Mouse (Mus musculus): ENCODE results near the gene Aoah. TPM values are rescaled to one million over a fixed set of nuclear protein-coding genes. Genes with fewer than 3 reads are reported as not detected.

The Aoah gene
- polyA plus RNA-seq, 1 experiment = 0.77 TPM

- no peaks in the 10 kb centered on the region for H3K4me1 ChIP-seq (ENCODE audit: control insufficient read depth, insufficient read depth, insufficient read length, low read length)
- TF ChIP-seq POLR2A (IDR thresholded peaks at IDR 0.05; ENCODE audit: low read depth, low read length) (no peak), CTCF (IDR thresholded peaks at IDR 0.05; ENCODE audit: extremely low read depth, insufficient read length, insufficient replicate concordance, low read depth, low read length) (no peak)
- 61% methylated on average over 2 of the region's 2 CpGs for WGBS
Observed at GRCm38 (mm10) chr13:20828728-20829127, 34.8 kb downstream of the Aoah start.

GRCm38 (mm10) chr13:20829181-20829900 lies 35.4 kb downstream of the Aoah start:
- 83% methylated on average over 9 of the region's 9 CpGs for WGBS

More at GRCm38 (mm10) chr13:20828728-20829127, 34.8 kb downstream of the Aoah start:
- no peaks in the 10 kb centered on the region for H3K27me3 ChIP-seq (ENCODE audit: control insufficient read depth, insufficient read depth, low read length)
- H3K4me3 ChIP-seq (ENCODE audit: low read depth, low read length) = no peak overlapping the region
- no peak overlapping the region for H3K27ac ChIP-seq (ENCODE audit: insufficient read depth, low read depth, low read length)
- no peaks in the 10 kb centered on the region for H3K36me3 ChIP-seq (ENCODE audit: control insufficient read depth, insufficient read depth, low read length)

GRCm38 (mm10) chr13:20855893-20856292 lies 62.0 kb downstream of the Aoah start:
- Histone ChIP-seq H3K27me3 (ENCODE audit: control insufficient read depth, insufficient read depth, low read length) (no peaks in the 10 kb centered on the region), H3K4me1 (ENCODE audit: control insufficient read depth, insufficient read depth, insufficient read length, low read length) (no peaks in the 10 kb centered on the region), H3K36me3 (ENCODE audit: control insufficient read depth, insufficient read depth, low read length) (no peaks in the 10 kb centered on the region), H3K4me3 (ENCODE audit: low read depth, low read length) (no peak overlapping the region), H3K27ac (ENCODE audit: insufficient read depth, low read depth, low read length) (no peak overlapping the region)
- 45% methylated on average over 3 of the region's 3 CpGs for WGBS
- no peak for TF ChIP-seq POLR2A (IDR thresholded peaks at IDR 0.05; ENCODE audit: low read depth, low read length)
- TF ChIP-seq CTCF (IDR thresholded peaks at IDR 0.05; ENCODE audit: extremely low read depth, insufficient read length, insufficient replicate concordance, low read depth, low read length) = no peak

More at GRCm38 (mm10) chr13:20829181-20829900, 35.4 kb downstream of the Aoah start:
- TF ChIP-seq POLR2A (IDR thresholded peaks at IDR 0.05; ENCODE audit: low read depth, low read length) = no peak
- no peak for TF ChIP-seq CTCF (IDR thresholded peaks at IDR 0.05; ENCODE audit: extremely low read depth, insufficient read length, insufficient replicate concordance, low read depth, low read length)
- Histone ChIP-seq H3K27ac (ENCODE audit: insufficient read depth, low read depth, low read length) (no peak overlapping the region), H3K4me1 (ENCODE audit: control insufficient read depth, insufficient read depth, insufficient read length, low read length) (no peaks in the 10 kb centered on the region), H3K4me3 (ENCODE audit: low read depth, low read length) (no peak overlapping the region), H3K27me3 (ENCODE audit: control insufficient read depth, insufficient read depth, low read length) (no peaks in the 10 kb centered on the region), H3K36me3 (ENCODE audit: control insufficient read depth, insufficient read depth, low read length) (no peaks in the 10 kb centered on the region)

- Histone ChIP-seq H3K4me1 (ENCODE audit: control insufficient read depth, insufficient read depth, insufficient read length, low read length) (peaks cover 6% of the 10 kb centered on the region; the same call in 1 of the 2 replicates), H3K4me3 (ENCODE audit: low read depth, low read length) (no peak overlapping the region), H3K36me3 (ENCODE audit: control insufficient read depth, insufficient read depth, low read length) (no peaks in the 10 kb centered on the region), H3K27ac (ENCODE audit: insufficient read depth, low read depth, low read length) (no peak overlapping the region), H3K27me3 (ENCODE audit: control insufficient read depth, insufficient read depth, low read length) (no peaks in the 10 kb centered on the region)
- TF ChIP-seq POLR2A (IDR thresholded peaks at IDR 0.05; ENCODE audit: low read depth, low read length) (no peak), CTCF (IDR thresholded peaks at IDR 0.05; ENCODE audit: extremely low read depth, insufficient read length, insufficient replicate concordance, low read depth, low read length) (no peak)
- WGBS = 78% methylated on average over 1 of the region's 1 CpGs
Observed at GRCm38 (mm10) chr13:20899372-20899771, 105.5 kb downstream of the Aoah start.

- H3K27ac ChIP-seq (ENCODE audit: insufficient read depth, low read depth, low read length) = no peak overlapping the region
Observed at GRCm38 (mm10) chr13:20900396-20900971, 106.6 kb downstream of the Aoah start.

GRCm38 (mm10) chr13:20900972-20901457 lies 107.1 kb downstream of the Aoah start:
- no peak overlapping the region for H3K27ac ChIP-seq (ENCODE audit: insufficient read depth, low read depth, low read length)
- no peaks in the 10 kb centered on the region for H3K27me3 ChIP-seq (ENCODE audit: control insufficient read depth, insufficient read depth, low read length)
- H3K36me3 ChIP-seq (ENCODE audit: control insufficient read depth, insufficient read depth, low read length) = no peaks in the 10 kb centered on the region
- TF ChIP-seq CTCF (IDR thresholded peaks at IDR 0.05; ENCODE audit: extremely low read depth, insufficient read length, insufficient replicate concordance, low read depth, low read length) = no peak
- no peak for TF ChIP-seq POLR2A (IDR thresholded peaks at IDR 0.05; ENCODE audit: low read depth, low read length)
- H3K4me3 ChIP-seq (ENCODE audit: low read depth, low read length) = no peak overlapping the region
- peaks cover 6% of the 10 kb centered on the region; the same call in 1 of the 2 replicates for H3K4me1 ChIP-seq (ENCODE audit: control insufficient read depth, insufficient read depth, insufficient read length, low read length)
- 6% methylated on average over 2 of the region's 2 CpGs for WGBS

More at GRCm38 (mm10) chr13:20900396-20900971, 106.6 kb downstream of the Aoah start:
- Histone ChIP-seq H3K36me3 (ENCODE audit: control insufficient read depth, insufficient read depth, low read length) (no peaks in the 10 kb centered on the region), H3K27me3 (ENCODE audit: control insufficient read depth, insufficient read depth, low read length) (no peaks in the 10 kb centered on the region), H3K4me3 (ENCODE audit: low read depth, low read length) (no peak overlapping the region), H3K4me1 (ENCODE audit: control insufficient read depth, insufficient read depth, insufficient read length, low read length) (peaks cover 6% of the 10 kb centered on the region; the same call in 1 of the 2 replicates)
- 29% methylated on average over 8 of the region's 8 CpGs for WGBS
- TF ChIP-seq POLR2A (IDR thresholded peaks at IDR 0.05; ENCODE audit: low read depth, low read length) (no peak), CTCF (IDR thresholded peaks at IDR 0.05; ENCODE audit: extremely low read depth, insufficient read length, insufficient replicate concordance, low read depth, low read length) (no peak)

GRCm38 (mm10) chr13:20901634-20902135 lies 107.8 kb downstream of the Aoah start:
- no peak overlapping the region for H3K27ac ChIP-seq (ENCODE audit: insufficient read depth, low read depth, low read length)
- WGBS = 35% methylated on average over 3 of the region's 3 CpGs
- H3K4me1 ChIP-seq (ENCODE audit: control insufficient read depth, insufficient read depth, insufficient read length, low read length) = peaks cover 6% of the 10 kb centered on the region; the same call in 1 of the 2 replicates
- H3K27me3 ChIP-seq (ENCODE audit: control insufficient read depth, insufficient read depth, low read length) = no peaks in the 10 kb centered on the region
- H3K4me3 ChIP-seq (ENCODE audit: low read depth, low read length) = no peak overlapping the region
- H3K36me3 ChIP-seq (ENCODE audit: control insufficient read depth, insufficient read depth, low read length) = no peaks in the 10 kb centered on the region
- TF ChIP-seq CTCF (IDR thresholded peaks at IDR 0.05; ENCODE audit: extremely low read depth, insufficient read length, insufficient replicate concordance, low read depth, low read length) = no peak
- TF ChIP-seq POLR2A (IDR thresholded peaks at IDR 0.05; ENCODE audit: low read depth, low read length) = no peak
